Mouse (Mus musculus) liver, embryonic 14.5 days (tissue): ENCODE results near the gene Ddx52. TPM values are rescaled to one million over a fixed set of nuclear protein-coding genes. Genes with fewer than 3 reads are reported as not detected.

ENCODE experiments used
- ATAC-seq: fragments of 200-750 bp; cut with Nextera tagmentation; 2 replicates; pipeline ENCODE4 v1.8.0; 2017; ENCODE audit warnings: moderate number of reproducible peaks, mild to moderate bottlenecking, moderate library complexity; ENCODE audit not compliant: insufficient read depth
- DNase-seq, 3 experiments: peaks; one replicate each; pipeline ENCODE4 v3.0.0-alpha.2; 2012 to 2013; ENCODE audit warnings: low read depth in 3 of 3, low spot score in 3 of 3
- H3K27ac ChIP-seq: fragments of 300-500 bp; sonication (generic); 2 replicates; pipeline ENCODE4 v1.5.1; 2014; ENCODE audit warnings: moderate library complexity, mild to moderate bottlenecking, control low read depth, inconsistent platforms
- H3K27me3 ChIP-seq: fragments of 300-500 bp; sonication (generic); 2 replicates; pipeline ENCODE4 v1.6.1; 2014; ENCODE audit warnings: mild to moderate bottlenecking, low read length, moderate library complexity; ENCODE audit not compliant: control insufficient read depth, insufficient read depth
- H3K36me3 ChIP-seq: fragments of 300-500 bp; sonication (generic); replicated peaks from 2 replicates; pipeline ENCODE4 v1.6.1; 2014; ENCODE audit warnings: low read depth; ENCODE audit not compliant: control insufficient read depth, insufficient read depth
- H3K4me1 ChIP-seq, 2 experiments: fragments of 200-500 bp in 1 of 2; fragments of 300-500 bp in 1 of 2; sonication (generic) in 1 of 2; replicated peaks; 2 replicates each; pipeline ENCODE4 v1.6.1; 2012 to 2014; ENCODE audit warnings: antibody characterized with exemption in 1 of 2, inconsistent platforms in 1 of 2, low read length in 1 of 2; ENCODE audit not compliant: control insufficient read depth in 2 of 2, insufficient read depth in 2 of 2
- H3K4me2 ChIP-seq: fragments of 300-500 bp; sonication (generic); 2 replicates; pipeline ENCODE4 v1.6.1; 2014; ENCODE audit warnings: low read depth, mild to moderate bottlenecking, control low read depth, moderate library complexity
- H3K4me3 ChIP-seq, 2 experiments: fragments of 200-500 bp in 1 of 2; fragments of 300-500 bp in 1 of 2; sonication (generic) in 1 of 2; 2 replicates each; pipeline ENCODE4 v1.5.1; 2012 to 2014; ENCODE audit warnings: low read depth in 2 of 2, low read length in 2 of 2, mild to moderate bottlenecking in 2 of 2, control low read depth in 1 of 2, inconsistent platforms in 1 of 2, moderate library complexity in 1 of 2; ENCODE audit not compliant: insufficient read depth in 1 of 2
- H3K9ac ChIP-seq: fragments of 300-500 bp; sonication (generic); replicated peaks from 2 replicates; pipeline ENCODE4 v1.6.1; 2014; ENCODE audit warnings: mild to moderate bottlenecking, control low read depth, moderate library complexity
- H3K9me3 ChIP-seq: fragments of 300-500 bp; sonication (generic); 2 replicates; pipeline ENCODE4 v1.6.1; 2016; ENCODE audit warnings: low read length, mixed read lengths; ENCODE audit not compliant: control insufficient read depth
- CTCF ChIP-seq: IDR thresholded peaks from 2 replicates; pipeline ENCODE4 v1.5.1; 2016; ENCODE audit warnings: antibody characterized with exemption, low read depth, control low read depth
- EP300 ChIP-seq: IDR thresholded peaks from 2 replicates; pipeline ENCODE4 v1.6.1; 2016; ENCODE audit warnings: antibody characterized with exemption, low read depth
- WGBS: fragments of 180-500 bp; shearing (Covaris S2); extraction: QIAGEN DNeasy Blood & Tissue Kit; methylation state at CpG from one replicate; pipeline ENCODE4 v1.1.7; 2014; ENCODE audit not compliant: insufficient replicate concordance; 5-methylcytosine and 5-hydroxymethylcytosine counted together
- polyA plus RNA-seq, 2 experiments: library from polyadenylated mRNA; depleted of rRNA in 1 of 2; stranded (reverse) in 1 of 2; unstranded in 1 of 2; fragments of >200 nt; fragmentation: Nextera tagmentation in 1 of 2; extraction: Ambion mirVana in 1 of 2; gene quantifications; 2 replicates each; pipeline versions ENCODE4 v1.2.1 to v1.2.3; 2012 to 2014

Gene Ddx52
- polyA plus RNA-seq, 2 experiments = 8.6 to 16.6 TPM

DNA sequence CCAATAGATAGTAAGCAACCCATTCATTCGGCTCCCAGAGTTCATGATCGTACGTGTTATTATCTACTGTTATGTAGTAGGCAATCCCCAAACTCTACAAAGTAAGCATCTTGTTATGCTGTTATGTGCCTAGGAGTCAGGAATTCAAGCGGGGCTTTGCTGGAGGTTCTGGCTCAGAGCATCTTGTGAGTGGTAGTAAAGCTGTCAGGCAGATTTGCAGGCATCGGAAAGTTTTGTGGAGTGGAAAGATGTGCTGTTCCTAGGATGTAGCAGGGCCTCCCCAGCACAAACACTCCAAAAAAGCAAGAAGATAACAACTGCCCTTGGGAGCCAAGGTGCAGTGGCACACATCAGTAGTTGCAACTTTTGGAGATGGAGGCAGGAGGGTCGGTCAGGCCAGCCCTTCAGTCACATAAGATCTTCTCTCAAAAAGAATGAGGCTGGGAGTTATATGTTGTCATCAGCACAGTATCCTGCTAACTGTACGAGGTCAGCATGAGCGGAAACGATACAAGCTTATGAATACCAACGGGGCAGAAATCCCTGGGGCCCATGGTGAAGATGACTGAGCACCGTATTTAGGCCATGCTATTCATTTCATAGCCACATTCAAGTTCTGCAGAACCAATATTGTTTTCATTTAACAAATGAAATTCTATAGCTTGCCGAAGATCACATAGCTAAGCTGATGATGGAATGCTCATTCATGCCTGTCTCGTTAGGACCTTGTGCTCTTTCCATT lies 34.5 kb downstream of the Ddx52 start:
- DNase-seq = no peak
- H3K9me3 ChIP-seq = no peaks in the 10 kb centered on the region
- H3K27me3 ChIP-seq = no peaks in the 10 kb centered on the region
- ATAC-seq = no peak
- H3K4me3 ChIP-seq = no peak overlapping the region
- H3K4me2 ChIP-seq = no peak overlapping the region
- H3K9ac ChIP-seq = no peak overlapping the region
- TF ChIP-seq EP300 (no peak), CTCF (no peak)
- no peak overlapping the region for H3K27ac ChIP-seq
- WGBS = 83% methylated on average over 13 of the region's 13 CpGs
- H3K36me3 ChIP-seq = peaks cover 17% of the 10 kb centered on the region
- H3K4me1 ChIP-seq = peaks cover 5 to 17% of the 10 kb centered on the region in 2 experiments

DNA sequence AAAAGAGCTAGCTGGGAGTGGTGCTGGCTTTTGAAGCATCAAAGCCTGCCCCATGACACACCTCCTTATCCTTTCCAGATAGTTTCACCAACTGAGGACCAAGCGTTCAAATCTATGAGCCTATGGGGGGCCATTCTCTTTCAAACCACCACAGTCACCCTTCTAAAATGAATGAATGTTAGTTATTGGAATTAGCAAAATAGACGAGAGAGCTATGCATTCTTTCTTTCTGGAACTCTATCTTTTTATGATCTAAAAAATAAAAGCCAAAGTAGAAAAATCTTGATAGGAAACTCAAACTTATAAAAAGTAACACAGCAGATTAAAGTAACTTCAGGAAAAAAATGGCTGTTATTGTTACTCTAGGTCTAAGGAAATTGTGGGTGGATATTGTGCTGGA lies 35.9 kb downstream of the Ddx52 start:
- Histone ChIP-seq H3K9me3 (no peaks in the 10 kb centered on the region), H3K36me3 (peaks cover 24% of the 10 kb centered on the region), H3K4me1 (peaks cover 5 to 17% of the 10 kb centered on the region in 2 experiments), H3K27me3 (no peaks in the 10 kb centered on the region), H3K4me2 (no peak overlapping the region), H3K9ac (no peak overlapping the region), H3K4me3 (no peak overlapping the region), H3K27ac (no peak overlapping the region)
- no peak for ATAC-seq
- no peak for TF ChIP-seq CTCF
- no peak for TF ChIP-seq EP300
- DNase-seq = no peak
- 74% methylated on average over 2 of the region's 2 CpGs for WGBS

DNA sequence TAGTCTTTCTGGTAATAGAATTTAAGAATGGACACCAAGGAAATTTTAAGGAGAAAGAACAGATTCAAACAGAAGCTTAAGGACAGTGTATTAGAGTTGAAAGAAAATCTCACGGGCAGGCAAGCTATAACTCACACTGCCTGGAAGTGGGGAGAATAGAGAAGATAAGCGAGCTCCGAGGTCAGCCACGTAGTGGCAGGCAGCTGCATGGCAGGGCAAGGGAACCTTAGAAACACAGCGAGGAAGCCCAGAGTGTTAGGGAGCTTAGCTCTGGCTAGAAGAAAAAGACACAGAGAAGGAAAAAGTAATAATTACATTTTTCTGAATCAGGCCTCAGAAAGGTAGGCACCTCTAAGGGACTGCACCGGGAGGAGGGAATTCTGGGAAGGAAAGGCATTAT lies 38.1 kb downstream of the Ddx52 start:
- Histone ChIP-seq H3K4me1 (peaks cover 5 to 14% of the 10 kb centered on the region in 2 experiments), H3K36me3 (peaks cover 35% of the 10 kb centered on the region), H3K9ac (no peak overlapping the region), H3K4me3 (no peak overlapping the region), H3K27me3 (no peaks in the 10 kb centered on the region), H3K4me2 (no peak overlapping the region), H3K9me3 (no peaks in the 10 kb centered on the region), H3K27ac (no peak overlapping the region)
- TF ChIP-seq EP300 = no peak
- no peak for TF ChIP-seq CTCF
- WGBS = 80% methylated on average over 6 of the region's 6 CpGs
- DNase-seq (no peak), ATAC-seq (no peak)

DNA sequence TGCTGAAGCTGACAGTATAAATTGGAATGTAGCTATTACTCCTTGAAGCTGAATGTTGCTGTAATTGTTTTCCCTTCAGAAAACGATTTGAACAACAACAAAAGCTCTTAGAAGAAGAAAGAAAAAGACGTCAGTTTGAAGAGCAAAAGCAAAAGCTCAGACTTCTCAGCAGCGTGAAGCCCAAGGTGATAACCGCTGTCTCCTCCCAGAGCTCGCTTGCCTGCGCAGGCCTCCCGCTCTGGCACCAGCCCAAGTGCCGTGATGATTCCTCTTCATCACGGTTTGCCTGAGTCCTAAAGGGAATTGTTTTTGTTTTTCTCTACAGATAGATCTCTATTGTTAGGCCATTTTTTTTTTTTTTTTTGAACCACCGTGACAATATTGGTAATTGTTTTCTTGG lies 39.5 kb downstream of the Ddx52 start:
- WGBS = 84% methylated on average over 10 of the region's 10 CpGs
- H3K4me3 ChIP-seq = no peak overlapping the region
- peaks cover 42% of the 10 kb centered on the region for H3K36me3 ChIP-seq
- DNase-seq (no peak), ATAC-seq (no peak)
- H3K4me1 ChIP-seq = peaks cover 0 to 1% of the 10 kb centered on the region in 2 experiments; a peak in 1 of 4 replicates
- TF ChIP-seq EP300 (no peak), CTCF (no peak)
- no peak overlapping the region for H3K9ac ChIP-seq
- no peaks in the 10 kb centered on the region for H3K27me3 ChIP-seq
- no peak overlapping the region for H3K27ac ChIP-seq
- H3K9me3 ChIP-seq = no peaks in the 10 kb centered on the region
- no peak overlapping the region for H3K4me2 ChIP-seq

DNA sequence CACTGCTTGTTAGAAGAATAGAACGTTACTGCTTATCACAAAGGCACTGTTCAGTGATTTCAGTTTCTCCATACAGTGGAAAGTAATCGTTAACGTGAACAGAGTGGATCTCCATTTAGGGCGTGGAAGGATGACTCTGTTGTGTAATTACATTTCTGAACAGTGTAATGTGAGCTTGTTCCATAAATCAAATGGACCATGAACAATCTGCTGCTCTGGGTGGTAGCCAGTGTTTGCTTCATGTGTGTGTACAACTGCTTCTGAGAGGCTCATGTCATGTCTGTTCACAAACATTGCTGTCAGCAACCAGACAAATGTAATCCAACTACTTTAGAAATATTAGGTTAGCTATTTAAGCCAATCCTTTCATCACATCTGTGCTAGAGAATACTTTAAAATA lies 49.8 kb downstream of the Ddx52 start:
- Histone ChIP-seq H3K27ac (no peak overlapping the region), H3K4me2 (no peak overlapping the region), H3K9me3 (no peaks in the 10 kb centered on the region), H3K9ac (no peak overlapping the region), H3K4me3 (no peak overlapping the region), H3K27me3 (no peaks in the 10 kb centered on the region), H3K36me3 (peaks cover 30% of the 10 kb centered on the region), H3K4me1 (no peaks in the 10 kb centered on the region; a peak in 1 of 4 replicates)
- no peak for DNase-seq
- no peak for TF ChIP-seq CTCF
- WGBS = 70% methylated on average over 4 of the region's 4 CpGs
- ATAC-seq = no peak
